ENCODE assay signal across 11 mouse cellular contexts in genomic region chr8:27626133-27626532, GRCm38 (mm10).
DNase-seq lines count a peak whose midpoint lies in the region; TF ChIP-seq lines count a peak whose summit lies in the region.
"Had no signal": no experiment of that assay in that cellular context is flagged by ENCODE, and none has a peak within 500 bp of the region (broad histone marks: within the 10 kb centered on the region; RNA-seq: fewer than 3 reads in every experiment).

No protein-coding gene starts in this region.

- peak; percentile 4 for DNase-seq in embryo, embryonic 10 days (ENCODE audit: low spot score)
- no peak for DNase-seq in embryo, embryonic 10.5 days (ENCODE audit: low spot score)
- DNase-seq in layer of hippocampus, adult 8-10 months (ENCODE audit: low spot score in 2 of 2), result peak; percentile 9 to 25
- DNase-seq in retina, embryonic 14.5 days (ENCODE audit: low spot score), result peak; percentile 12
- no peak for DNase-seq in ovary, postnatal 36 days (ENCODE audit: low spot score)
- DNase-seq in ovary, postnatal 10 days (ENCODE audit: low spot score), result no peak
- DNase-seq in lung, postnatal 36 days, result no peak
- DNase-seq: lung, postnatal 4 days had no signal

- no peak overlapping the region for H3K27ac ChIP-seq in cortical plate, adult 2 months (ENCODE audit: insufficient read depth, low read length)
- H3K27ac ChIP-seq: embryonic facial prominence, embryonic 13.5 days; limb, embryonic 12.5 days had no signal

- no peak for TF ChIP-seq POLR2A in cortical plate, adult 2 months (IDR thresholded peaks at IDR 0.05; ENCODE audit: extremely low read depth, insufficient read depth, low read length)

- peak; percentile 46 for TF ChIP-seq CTCF in cortical plate, adult 2 months (IDR thresholded peaks at IDR 0.05; ENCODE audit: extremely low read depth, insufficient read depth, low read length)

- H3K4me1 ChIP-seq in cortical plate, adult 2 months (ENCODE audit: control insufficient read depth, insufficient read depth, low read length), result no peaks in the 10 kb centered on the region
- H3K4me1 ChIP-seq: embryonic facial prominence, embryonic 13.5 days; limb, embryonic 12.5 days had no signal

- no peak overlapping the region for H3K4me3 ChIP-seq in cortical plate, adult 2 months (ENCODE audit: insufficient read depth, low read length)
- H3K4me3 ChIP-seq: embryonic facial prominence, embryonic 13.5 days; limb, embryonic 12.5 days had no signal

Comparison
In these comparisons a context has a peak if more than half of its experiments do, and no peak if none do; other contexts are left out.
1. DNase-seq: peak in embryo, embryonic 10 days (single experiment), layer of hippocampus, adult 8-10 months (2 of 2) and retina, embryonic 14.5 days (single experiment); none in embryo, embryonic 10.5 days (single experiment), ovary, postnatal 36 days (single experiment), ovary, postnatal 10 days (single experiment) and lung, postnatal 36 days (single experiment).